Mouse (Mus musculus) Patski (cell line): ENCODE data around the gene Tmem50a. TPM values are rescaled to one million over a fixed set of nuclear protein-coding genes. Genes with fewer than 3 reads are reported as not detected.

Experiments
- ATAC-seq: fragments of 100-300 bp; one replicate; pipeline ENCODE4 v1.8.0; 2021
- CTCF ChIA-PET: fragments of 350-600 bp; sonication (Branson Sonifier 250); formaldehyde crosslinking; loops from one replicate; lab custom pipeline; 2022; ENCODE audit warnings: inconsistent platforms; lab: Charles Lee
- POLR2A ChIA-PET: fragments of 350-600 bp; sonication (Branson Sonifier 250); formaldehyde crosslinking; loops from one replicate; lab custom pipeline; 2022; ENCODE audit warnings: antibody characterized with exemption, inconsistent platforms; lab: Charles Lee
- DNase-seq: peaks from one replicate; pipeline ENCODE4 v3.0.0-alpha.2; 2011; ENCODE audit warnings: low read depth, low spot score
- H3K27me3 ChIP-seq: fragments of 371-371 bp; one replicate; pipeline ENCODE4 v1.5.1; 2021
- CTCF ChIP-seq: fragments of 100-300 bp; IDR thresholded peaks from one replicate; pipeline ENCODE4 v1.5.1; 2021
- in situ Hi-C: fragments of 300-500 bp; cut with MboI; formaldehyde crosslinking; loops from 3 replicates; pipeline ENCODE4 v1.11.1; 2018; ENCODE audit warnings: low pct_unique_long_range_greater_than_20kb, mixed read lengths
- polyA plus RNA-seq: library from polyadenylated mRNA; unstranded; gene quantifications from one replicate; pipeline ENCODE4 v1.2.3, GENCODE M21; 2021

The Tmem50a gene
- 98.5 TPM for polyA plus RNA-seq

GRCm38 (mm10) chr4:134914864-134915209 lies at the start of gene Tmem50a:
TSS of gene Tmem50a (minus strand) at chr4:134915024.
- ATAC-seq: peak; percentile 69
- POLR2A ChIA-PET: interaction anchor here (0.9 to 1.0 kb wide), 2 partner anchors 9 to 11 kb away, joined by 3 read pairs; partner anchors contain the start of gene Rsrp1
- no peak for TF ChIP-seq CTCF
- CTCF ChIA-PET: no interaction called here
- H3K27me3 ChIP-seq: no peaks in the 10 kb centered on the region
- no peak for DNase-seq
- in situ Hi-C loops: no loop called here

DNA sequence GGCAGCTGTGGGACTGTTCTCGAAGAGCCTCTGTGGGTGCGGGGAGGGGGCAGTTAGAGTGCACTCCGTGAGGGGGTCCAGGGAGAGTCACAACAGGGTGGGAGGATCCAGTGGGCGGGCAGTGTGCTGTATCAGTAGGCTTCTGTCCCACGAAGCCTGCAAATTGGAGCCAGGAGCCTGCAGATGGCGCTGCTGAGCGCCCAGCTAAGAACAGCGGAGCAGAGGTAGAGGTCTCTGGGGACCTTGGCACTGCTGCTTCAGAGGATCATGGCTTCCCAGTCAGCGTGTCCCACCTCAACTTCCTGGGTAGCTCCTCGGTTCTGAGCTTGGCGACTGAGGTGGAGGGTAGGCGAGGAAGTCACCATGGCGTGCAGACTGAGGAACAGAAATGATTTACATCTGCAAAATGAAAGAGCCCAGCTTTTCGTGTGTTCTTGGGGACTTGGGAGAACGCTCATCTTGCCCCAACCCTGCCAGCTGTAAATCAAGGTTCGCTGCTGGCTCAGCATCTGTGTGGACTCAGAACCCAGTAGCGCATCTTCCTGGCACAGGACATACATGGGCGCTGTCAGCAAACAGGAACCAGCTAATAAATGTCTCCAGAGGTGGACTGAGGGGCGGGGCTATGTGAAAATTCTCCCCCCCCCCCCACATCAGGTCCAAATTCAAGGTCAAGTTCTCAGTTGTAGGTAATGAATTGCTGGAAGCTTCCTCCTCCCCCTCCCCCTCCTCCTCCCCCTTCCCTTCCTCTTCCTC lies 48.4 kb upstream of the Tmem50a start:
- POLR2A ChIA-PET: no interaction called here
- in situ Hi-C loops: no loop called here
- DNase-seq (no peak), ATAC-seq (no peak)
- CTCF ChIA-PET: interaction anchor here (1.0 to 1.4 kb wide), 2 partner anchors 8 to 243 kb away, joined by 3 read pairs; no protein-coding TSS in a partner anchor
- no peak for TF ChIP-seq CTCF
- no peaks in the 10 kb centered on the region for H3K27me3 ChIP-seq

DNA sequence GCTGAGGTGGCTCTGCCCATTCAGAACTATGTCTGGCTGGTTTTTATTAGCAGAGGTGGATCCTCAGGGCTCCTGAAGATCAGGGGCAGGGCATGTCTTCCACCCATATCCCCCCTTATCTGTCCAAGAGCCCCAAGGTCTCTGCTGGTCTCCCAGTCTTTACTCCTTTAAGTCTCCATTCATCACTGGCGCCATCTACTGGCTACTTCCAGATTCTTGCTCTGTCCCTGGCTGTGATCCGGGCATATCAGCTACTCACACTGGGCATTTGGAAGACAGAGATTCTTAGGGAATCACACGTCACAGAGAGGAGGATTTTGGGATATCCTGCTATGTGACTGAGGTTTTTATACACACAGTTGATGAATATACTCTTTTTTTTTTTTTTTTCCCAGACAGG lies 41.5 kb upstream of the Tmem50a start:
- no peaks in the 10 kb centered on the region for H3K27me3 ChIP-seq
- POLR2A ChIA-PET: no interaction called here
- in situ Hi-C loops: no loop called here
- ATAC-seq: no peak
- DNase-seq: no peak
- CTCF ChIA-PET: interaction anchor here (0.8 to 2.3 kb wide), 6 partner anchors 8 to 84 kb away, joined by 3 to 6 read pairs (median 3); no protein-coding TSS in a partner anchor
- peak; percentile 69 for TF ChIP-seq CTCF

GRCm38 (mm10) chr4:134955845-134956244 lies 41.0 kb upstream of the Tmem50a start:
- ChIA-PET POLR2A (no interaction called here), CTCF (interaction anchor here (0.7 to 2.3 kb wide), 7 partner anchors 8 to 195 kb away, joined by 3 to 6 read pairs (median 3); no protein-coding TSS in a partner anchor)
- no peak for TF ChIP-seq CTCF
- H3K27me3 ChIP-seq: no peaks in the 10 kb centered on the region
- no peak for ATAC-seq
- in situ Hi-C loops: no loop called here
- no peak for DNase-seq

DNA sequence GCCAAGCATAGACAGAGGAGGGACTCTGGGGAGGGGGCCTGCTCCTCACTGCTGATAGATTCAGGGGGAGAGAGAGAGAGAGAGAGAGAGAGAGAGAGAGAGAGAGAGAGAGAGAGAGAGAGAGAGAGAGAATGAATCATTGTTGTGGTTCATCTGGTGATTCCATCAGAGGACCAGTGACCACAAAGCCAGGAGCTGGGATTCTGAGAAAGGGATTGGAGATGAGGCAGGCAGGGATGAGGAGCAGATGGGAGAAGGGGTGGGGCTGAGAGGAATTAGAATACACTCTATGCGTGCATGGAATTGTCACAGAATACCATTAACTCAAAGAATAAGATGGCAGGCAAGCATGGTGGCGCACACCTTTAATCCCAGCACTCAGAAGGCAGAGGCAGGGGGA lies 40.4 kb upstream of the Tmem50a start:
- CTCF ChIA-PET: interaction anchor here (0.7 kb wide), 1 partner anchor 196 kb away, joined by 3 read pairs; no protein-coding TSS in a partner anchor
- ATAC-seq: no peak
- H3K27me3 ChIP-seq: no peaks in the 10 kb centered on the region
- no peak for TF ChIP-seq CTCF
- POLR2A ChIA-PET: no interaction called here
- in situ Hi-C loops: no loop called here
- DNase-seq: no peak

DNA sequence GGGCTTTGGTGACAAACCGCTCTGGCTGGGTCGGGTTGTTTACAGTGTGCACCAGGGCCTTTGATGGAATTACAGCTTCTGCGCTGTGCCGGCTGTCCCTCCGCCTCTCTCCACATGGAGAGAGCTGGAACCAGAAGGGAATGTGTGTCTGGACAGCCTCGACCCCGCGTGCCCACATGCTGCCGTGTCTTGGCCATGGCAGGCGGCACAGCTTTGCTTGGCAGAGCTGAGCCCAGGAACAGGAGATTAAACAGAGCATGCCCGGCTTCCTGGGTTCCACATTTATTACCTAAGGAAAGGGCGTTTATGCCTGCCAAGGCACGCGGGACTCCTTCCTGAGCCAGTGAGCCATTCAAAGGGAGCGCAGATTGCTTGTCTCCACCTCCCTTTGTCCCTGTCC lies 39.6 kb upstream of the Tmem50a start:
- POLR2A ChIA-PET: no interaction called here
- no peak for ATAC-seq
- H3K27me3 ChIP-seq: no peaks in the 10 kb centered on the region
- no peak for DNase-seq
- in situ Hi-C loops: no loop called here
- CTCF ChIA-PET: no interaction called here
- no peak for TF ChIP-seq CTCF

GRCm38 (mm10) chr4:134950518-134951091 lies 35.8 kb upstream of the Tmem50a start:
- TF ChIP-seq CTCF: peak; percentile 9
- in situ Hi-C loops: no loop called here
- ChIA-PET CTCF (no interaction called here), POLR2A (no interaction called here)
- DNase-seq (no peak), ATAC-seq (no peak)
- H3K27me3 ChIP-seq: no peaks in the 10 kb centered on the region

- no peak for DNase-seq
These were observed 31.4 kb upstream of the Tmem50a start for GRCm38 (mm10) chr4:134946024-134946744.

DNA sequence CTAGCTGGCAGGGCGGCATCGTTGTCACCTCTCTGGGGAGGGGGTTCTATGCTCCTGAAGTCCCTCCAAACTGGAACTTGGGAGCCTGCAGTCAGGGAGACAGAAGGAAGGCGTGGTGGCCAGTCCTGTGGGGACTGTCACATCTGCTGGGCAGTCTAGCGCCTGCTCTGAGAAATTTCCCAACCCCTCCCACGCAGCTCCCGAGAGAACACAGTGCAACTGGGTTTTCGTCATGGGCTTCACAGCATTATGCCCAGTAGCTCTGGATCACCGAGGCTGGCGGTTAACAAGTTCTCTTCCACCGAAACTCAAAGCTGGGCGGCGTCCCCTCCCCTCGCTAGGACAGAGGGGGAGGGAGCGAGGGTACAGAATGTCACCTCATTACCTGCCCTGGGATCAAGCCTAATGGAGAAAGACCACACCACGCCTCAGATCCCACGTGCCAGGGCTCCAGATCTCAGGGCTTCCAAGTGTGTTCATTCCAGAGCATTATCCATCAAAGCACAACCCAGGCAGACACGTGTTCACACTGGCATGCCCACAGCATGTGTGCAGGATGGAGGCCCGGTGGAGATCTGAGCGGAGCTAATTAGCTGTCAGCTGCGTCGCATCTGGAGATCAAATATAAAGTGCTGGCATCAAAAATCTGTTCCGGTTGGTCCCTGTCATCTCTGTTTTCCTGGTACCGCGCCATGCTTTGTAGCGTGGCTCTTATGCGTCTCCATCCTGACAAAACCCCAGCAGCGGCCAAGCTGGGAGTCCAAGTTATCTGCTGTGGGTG lies 29.1 kb upstream of the Tmem50a start:
- TF ChIP-seq CTCF: no peak
- H3K27me3 ChIP-seq: peaks cover 3% of the 10 kb centered on the region
- CTCF ChIA-PET: interaction anchor here (1.2 kb wide), 1 partner anchor 263 kb away, joined by 3 read pairs; no protein-coding TSS in a partner anchor
- POLR2A ChIA-PET: no interaction called here
- ATAC-seq (no peak), DNase-seq (no peak)
- in situ Hi-C loops: no loop called here

More at GRCm38 (mm10) chr4:134946024-134946744, 31.4 kb upstream of the Tmem50a start:
- POLR2A ChIA-PET: no interaction called here
- CTCF ChIA-PET: interaction anchor here (0.7 to 1.6 kb wide), 3 partner anchors 10 to 203 kb away, joined by 3 to 6 read pairs (median 3); no protein-coding TSS in a partner anchor
- in situ Hi-C loops: loop anchor here (5.0 kb wide), 4 partner anchors 121 to 376 kb away; no protein-coding TSS in a partner anchor
- H3K27me3 ChIP-seq: peaks cover 3% of the 10 kb centered on the region
- peak; percentile 75 for TF ChIP-seq CTCF
- ATAC-seq: no peak

GRCm38 (mm10) chr4:134939900-134940299 lies 25.1 kb upstream of the Tmem50a start:
- POLR2A ChIA-PET: no interaction called here

More at GRCm38 (mm10) chr4:134939900-134940299, 25.1 kb upstream of the Tmem50a start:
- CTCF ChIA-PET: no interaction called here
- peaks cover 3% of the 10 kb centered on the region for H3K27me3 ChIP-seq
- no peak for DNase-seq
- ATAC-seq: no peak
- no peak for TF ChIP-seq CTCF
- in situ Hi-C loops: no loop called here
